Mouse (Mus musculus) heart, postnatal 36 days (tissue): Measurements from ENCODE around the gene Gm17657. TPM values are rescaled to one million over a fixed set of nuclear protein-coding genes. Genes with fewer than 3 reads are reported as not detected.
"Not testable (repeated sequence)": the region's sequence is repeated elsewhere in the genome, so short reads cannot be mapped to it uniquely, and the experiment has no call there.

Source experiments
- DNase-seq, 2 experiments: peaks; one replicate each; pipeline ENCODE4 v3.0.0; 2021 to 2022
- intact Hi-C: fragments of 180-260 bp; cut with DNase I; formaldehyde crosslinking; loops from one replicate; pipeline ENCODE4 v1.15.1; 2025
- total RNA-seq, 2 experiments: library from RNA; stranded (reverse); gene quantifications; 2 replicates each; pipeline ENCODE4 v1.2.3; 2021

The Gm17657 gene
- total RNA-seq, 2 experiments from 2014 or later = not detected

DNA sequence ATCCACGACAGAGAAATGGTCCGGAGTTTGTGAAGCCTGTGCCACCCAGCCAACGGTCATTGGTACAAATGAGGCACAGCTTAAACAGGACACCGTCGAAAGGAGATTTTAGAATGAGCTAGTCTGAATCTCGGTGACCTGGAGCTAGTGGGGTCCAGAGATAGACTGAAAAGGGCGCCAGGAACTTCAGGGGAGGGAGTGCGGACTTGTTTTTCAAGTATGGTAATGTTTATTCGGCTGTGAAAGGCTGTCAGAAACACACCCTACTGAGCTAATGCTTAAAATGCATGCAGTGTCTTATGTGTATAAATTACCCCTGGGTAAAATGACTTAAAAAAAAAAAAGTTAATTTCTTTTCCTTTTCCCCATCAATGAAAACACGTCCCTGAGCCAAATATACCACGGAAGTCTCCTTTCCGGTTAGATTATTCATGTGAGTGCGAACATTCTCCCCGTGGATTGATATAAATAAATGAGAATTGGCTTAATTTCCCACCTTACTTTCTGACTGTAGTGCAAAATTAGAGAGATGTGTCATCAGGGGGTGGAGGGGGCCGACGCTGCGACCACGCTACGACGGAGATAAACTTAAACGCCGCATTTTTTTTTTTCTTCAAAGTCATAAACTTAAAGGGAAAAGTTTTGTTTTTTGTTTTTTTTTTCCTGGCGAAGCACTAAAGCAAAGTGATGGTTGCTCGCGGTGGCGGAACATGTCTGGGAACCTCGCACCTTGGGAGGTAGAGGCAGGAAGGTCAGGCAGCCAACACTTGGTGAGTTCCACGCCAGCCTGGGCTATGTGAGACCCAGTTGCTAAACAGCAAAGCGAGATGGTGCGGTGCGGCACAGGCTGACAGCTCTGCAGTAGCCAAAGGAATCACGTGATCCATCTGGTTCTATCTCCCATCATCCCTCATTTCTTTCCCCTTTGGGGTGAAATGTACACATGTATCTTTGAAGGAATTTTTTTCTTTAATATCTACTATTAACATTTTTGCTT, 46.5 kb downstream of the Gm17657 start:
- intact Hi-C loops = no loop called here
- no peak for DNase-seq

DNA sequence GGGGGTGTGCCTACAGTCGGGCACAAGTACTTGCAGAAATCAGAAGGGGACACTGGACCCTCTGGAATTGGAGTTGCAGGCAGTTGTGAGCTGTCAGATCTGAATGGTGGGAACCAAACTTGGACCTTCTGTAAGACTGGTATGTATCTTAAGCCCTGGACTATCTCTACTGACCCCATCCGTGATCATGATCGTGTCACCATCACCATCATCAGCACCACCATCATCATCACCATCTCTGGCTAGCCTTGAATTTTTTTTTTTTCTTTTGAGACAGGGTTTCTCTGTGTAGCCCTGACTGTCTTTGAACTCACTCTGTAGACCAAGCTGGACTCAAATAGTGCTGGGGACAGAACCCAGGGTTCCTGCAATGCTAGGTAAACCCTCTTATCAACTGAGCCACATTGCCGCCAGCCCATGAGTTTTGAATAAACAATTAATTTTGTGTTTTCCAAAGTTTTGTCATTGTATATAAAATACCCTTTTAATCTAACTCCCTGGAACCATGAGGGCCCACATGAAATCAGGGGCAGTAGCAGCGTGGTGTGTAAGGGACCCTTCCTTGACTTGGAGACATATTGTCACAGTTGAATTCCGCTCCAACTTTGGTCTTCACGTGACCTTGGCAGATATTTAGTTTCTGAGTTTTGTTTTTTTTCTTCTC, 47.3 kb downstream of the Gm17657 start:
- no peak for DNase-seq
- intact Hi-C loops = no loop called here

DNA sequence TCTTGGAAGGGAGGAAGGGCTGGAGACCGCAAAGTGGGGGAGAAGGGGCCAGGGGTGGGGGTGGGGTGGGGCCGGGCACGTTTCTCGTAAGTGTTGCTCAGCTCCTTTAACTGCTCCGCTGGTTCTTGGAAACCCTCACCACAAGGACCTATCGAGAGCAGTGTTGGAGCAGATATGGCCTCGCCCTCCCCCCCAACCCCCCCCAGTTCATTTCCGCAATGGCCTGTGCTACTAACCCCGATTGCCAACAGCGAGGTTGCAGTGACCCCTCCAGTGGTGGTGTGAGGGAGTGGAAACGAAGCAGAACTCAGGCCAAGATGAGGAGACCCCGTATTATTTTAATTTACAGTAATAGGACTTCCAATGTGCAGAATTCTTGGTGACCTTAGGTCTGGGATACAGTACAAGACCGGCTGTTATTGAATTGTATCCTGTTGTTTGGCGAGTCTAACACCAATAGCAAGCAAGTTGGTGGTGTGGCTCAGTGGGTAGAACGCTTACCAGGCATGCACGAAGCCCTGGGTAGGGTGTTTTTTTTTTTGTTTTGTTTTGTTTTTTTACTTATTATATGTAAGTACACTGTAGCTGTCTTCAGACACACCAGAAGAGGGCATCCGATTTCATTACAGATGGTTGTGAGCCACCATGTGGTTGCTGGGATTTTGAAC, 48.5 kb downstream of the Gm17657 start:
- no peak for DNase-seq
- intact Hi-C loops = no loop called here

DNA sequence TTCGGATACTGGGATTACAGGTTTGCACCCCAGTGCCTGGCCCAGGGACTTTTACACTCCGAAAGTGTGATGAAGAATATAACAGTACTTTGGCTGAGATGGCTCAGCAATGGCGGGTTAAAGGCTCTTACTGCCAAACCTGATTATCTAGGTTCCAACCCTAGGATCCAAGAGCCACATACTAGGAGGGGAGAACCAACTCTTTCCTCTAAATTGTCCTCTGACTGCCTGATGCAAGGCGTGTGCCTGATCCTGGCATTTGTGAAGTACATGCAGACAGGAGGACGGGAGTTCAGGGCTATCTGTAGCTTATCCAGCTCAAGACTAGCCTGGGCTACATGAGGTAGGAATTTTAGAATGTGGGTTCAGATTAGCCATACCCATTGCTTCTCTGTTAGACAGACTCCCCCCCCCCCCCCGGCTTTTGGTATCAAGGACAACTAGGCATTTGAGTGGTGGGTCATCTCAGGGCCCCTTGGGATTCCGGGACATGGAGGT, 49.1 kb downstream of the Gm17657 start:
- DNase-seq = no peak
- intact Hi-C loops = no loop called here

DNA sequence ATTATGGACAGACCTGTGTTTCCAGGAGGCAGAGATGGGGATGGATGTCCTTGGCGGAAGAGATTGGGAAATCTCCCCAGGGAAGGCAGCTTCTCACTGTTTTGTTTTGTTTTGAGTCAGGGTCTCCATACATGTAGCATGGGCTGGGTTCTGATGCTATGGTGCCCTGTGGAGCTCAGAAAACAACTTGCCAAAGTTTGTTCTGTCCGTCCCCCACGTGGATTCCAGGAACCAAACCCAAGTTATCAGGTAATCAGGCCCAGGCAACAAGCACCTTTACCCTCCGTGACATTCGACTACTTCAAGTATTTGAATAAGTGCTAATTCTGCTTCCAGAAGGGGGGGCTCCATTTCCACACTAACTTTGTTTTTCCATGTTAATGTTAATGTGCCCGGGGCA, 49.9 kb downstream of the Gm17657 start:
- no peak for DNase-seq
- intact Hi-C loops = no loop called here

DNA sequence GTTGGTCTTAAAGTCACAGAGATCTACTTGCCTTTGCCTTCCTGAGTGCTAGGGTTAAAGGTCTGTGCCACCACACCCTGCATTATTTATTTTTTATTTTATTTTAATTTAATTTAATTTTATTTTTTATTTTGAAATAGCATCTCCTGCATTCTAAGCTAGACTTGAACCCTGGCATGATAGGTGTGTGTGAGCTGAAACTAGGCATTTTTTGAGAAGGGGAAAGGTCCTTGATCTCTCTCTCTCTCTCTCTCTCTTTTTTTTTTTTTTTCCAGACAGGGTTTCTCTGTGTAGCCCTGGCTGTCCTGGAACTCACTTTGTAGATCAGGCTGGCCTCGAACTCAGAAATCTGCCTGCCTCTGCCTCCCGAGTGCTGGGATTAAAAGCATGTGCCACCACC, 50.5 kb downstream of the Gm17657 start:
- DNase-seq = not testable (repeated sequence)

DNA sequence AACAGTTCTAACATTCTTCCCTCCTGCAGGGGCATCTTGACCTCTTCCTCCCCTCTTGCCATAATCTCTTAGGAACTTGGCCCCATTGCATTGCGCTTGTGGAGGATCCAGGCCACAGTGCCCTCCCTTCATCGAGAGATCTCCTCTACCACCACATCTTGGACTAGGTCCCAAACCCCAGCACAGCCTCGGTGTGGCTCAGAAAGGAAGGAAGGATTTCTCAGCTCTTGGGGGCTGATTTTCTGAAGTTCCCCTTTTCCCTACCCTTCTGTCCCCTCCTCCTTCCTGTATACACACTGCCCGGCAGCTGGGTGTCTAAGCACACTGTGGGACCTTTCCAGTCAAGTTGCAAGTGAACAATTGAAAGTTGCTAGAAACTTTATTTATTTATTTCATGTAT, 51.4 kb downstream of the Gm17657 start:
- intact Hi-C loops = no loop called here
- DNase-seq = no peak

More for the DNA sequence above, 50.5 kb downstream of the Gm17657 start:
- intact Hi-C loops = not testable (repeated sequence)

DNA sequence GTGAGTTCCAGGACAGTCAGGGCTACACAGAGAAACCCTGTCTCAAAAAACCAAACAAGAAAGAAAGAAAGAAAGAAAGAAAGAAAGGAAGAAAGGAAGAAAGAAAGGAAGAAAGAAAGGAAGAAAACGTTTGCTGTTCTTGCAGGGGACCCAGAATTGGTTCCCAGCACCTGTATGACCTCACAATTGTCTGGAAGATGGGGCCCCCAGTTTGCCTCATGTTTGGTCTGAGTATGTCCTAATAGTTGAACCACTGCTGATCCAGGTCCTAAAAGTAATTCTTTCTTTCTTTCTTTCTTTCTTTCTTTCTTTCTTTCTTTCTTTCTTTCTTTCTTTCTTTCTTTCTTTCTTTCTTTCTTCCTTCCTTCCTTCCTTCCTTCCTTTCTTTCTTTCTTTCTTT, 52.0 kb downstream of the Gm17657 start:
- DNase-seq, intact Hi-C loops: not testable (repeated sequence)

DNA sequence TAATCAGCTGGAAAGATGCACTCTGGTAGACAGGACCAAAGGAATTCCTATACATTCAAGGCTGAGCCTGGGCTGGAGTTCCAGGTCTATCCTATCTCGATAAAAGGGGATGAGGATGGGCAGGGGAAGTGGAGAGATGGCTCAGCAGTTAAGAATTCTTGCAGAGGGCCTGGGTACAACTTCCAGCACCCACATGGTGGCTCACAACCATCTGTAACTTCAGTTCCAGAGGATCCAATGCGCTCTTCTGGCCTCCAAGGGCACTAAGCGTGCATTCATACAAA, 52.4 kb downstream of the Gm17657 start:
- intact Hi-C loops = no loop called here
- no peak for DNase-seq

DNA sequence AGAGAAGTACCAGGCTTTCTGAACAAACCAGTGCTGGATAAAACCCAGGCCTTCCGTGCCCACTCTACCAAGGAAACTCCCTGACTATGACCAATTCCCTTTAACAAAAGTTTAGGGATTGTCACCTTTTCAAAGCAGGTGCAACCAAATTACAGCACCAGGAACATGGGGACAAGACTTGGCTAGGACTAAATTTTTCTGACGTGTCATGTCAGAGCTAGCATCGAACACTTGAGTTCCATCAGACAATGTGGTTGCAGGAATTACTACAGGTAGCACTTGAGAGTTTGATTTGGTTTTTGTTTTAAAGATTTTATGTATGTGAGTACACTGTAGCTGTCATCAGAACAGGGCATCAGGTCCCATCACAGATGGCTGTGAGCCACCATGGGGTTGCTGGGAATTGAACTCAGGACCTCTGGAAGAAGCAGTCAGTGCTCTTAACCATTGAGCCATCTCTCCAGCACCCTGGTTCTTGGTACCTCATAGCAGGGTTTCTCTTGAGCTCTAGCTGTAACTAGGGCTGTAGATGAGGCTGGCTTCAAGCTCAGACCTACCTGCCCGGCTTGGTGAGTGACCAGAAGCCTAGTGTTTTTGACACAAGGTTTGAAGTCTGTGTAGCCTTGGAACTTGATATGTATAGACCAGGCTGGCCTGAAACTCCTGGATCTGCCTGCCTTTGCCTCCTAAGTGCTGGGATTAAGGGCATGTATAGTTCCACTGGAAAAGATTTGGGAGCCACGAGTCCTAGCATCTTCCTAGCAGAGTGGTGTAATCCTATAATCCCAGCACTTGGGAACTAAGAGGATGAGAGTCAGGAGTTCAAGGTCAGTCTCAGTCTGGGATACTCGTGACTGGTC, 53.0 kb downstream of the Gm17657 start:
- intact Hi-C loops = no loop called here
- DNase-seq = no peak

DNA sequence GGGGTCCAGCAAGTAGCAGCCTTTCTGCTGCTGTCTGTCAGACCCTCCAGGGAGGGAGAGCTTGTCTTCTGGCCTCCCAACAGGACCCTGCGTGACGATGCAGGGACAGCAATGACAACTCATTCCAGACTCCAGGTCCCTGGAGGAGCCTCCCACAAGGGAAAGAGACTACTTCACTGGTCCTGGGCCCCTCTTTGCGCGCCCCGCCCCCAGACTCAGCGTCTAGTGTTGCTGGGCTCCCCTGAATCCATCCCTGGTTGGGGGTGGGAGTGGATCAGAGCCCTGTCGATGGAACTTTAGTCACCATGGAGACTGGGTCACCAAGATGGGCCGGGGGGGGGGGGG, 54.7 kb downstream of the Gm17657 start:
- intact Hi-C loops = loop anchor here (5.0 kb wide), 1 partner anchor 227 kb away; the partner anchor contains the start of gene BC004004
- DNase-seq = no peak

DNA sequence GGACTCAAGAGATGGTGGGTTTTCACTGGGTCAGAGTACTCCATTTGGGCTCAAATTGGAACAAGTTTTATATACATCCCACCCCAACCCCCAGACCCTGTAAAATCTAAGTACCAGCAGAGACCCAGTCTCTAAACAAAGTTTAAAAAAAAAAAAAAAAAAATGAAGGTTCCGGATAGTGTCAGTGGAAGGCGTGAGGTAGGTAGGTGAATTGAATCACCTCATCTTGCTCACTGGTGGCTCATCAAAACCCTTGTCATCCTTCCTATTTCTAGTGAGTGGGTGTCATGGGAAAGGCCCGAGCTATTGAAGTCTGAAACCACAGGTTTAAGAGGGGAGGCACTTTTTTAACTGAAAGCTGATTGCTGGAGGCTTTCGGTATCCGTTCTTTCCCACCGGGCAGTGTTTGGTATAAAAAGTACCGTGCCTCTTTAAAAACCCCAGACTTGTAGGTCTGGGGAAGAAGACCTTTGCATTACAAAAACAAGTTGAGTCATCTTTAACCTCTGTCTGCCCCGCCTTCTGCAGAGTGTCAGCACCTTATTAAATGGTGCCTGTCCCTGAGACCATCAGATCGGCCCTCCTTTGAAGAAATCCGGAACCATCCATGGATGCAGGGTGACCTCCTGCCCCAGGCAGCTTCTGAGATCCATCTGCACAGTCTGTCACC, 55.2 kb downstream of the Gm17657 start:
- intact Hi-C loops = loop anchor here (5.0 kb wide), 1 partner anchor 227 kb away; the partner anchor contains the start of gene BC004004

DNA sequence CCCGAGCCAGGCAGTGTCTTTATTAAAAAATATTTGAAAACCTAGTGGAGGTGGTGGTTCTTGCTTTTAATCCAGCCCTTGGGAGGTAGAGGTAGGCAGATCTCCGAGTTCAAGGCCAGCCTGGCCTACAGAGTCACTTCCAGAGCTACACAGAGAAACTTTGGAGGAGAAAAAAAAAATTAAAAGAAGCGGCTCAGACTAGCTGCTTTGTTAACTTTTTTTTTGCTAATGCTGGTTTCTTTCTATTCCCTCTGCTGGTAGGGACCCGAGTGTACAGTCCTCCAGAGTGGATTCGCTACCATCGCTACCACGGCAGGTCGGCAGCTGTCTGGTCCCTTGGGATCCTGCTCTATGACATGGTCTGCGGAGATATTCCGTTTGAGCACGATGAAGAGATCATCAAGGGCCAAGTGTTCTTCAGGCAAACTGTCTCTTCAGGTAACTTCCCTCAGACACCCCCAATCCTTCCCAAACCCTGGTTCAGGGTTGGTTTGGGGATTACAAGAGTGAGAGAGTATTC, 55.9 kb downstream of the Gm17657 start:
- no peak for DNase-seq
- intact Hi-C loops = loop anchor here (2.0 to 5.0 kb wide), 2 partner anchors 57 to 226 kb away; partner anchors contain the start of gene BC004004

More for the DNA sequence above, 55.2 kb downstream of the Gm17657 start:
- no peak for DNase-seq

DNA sequence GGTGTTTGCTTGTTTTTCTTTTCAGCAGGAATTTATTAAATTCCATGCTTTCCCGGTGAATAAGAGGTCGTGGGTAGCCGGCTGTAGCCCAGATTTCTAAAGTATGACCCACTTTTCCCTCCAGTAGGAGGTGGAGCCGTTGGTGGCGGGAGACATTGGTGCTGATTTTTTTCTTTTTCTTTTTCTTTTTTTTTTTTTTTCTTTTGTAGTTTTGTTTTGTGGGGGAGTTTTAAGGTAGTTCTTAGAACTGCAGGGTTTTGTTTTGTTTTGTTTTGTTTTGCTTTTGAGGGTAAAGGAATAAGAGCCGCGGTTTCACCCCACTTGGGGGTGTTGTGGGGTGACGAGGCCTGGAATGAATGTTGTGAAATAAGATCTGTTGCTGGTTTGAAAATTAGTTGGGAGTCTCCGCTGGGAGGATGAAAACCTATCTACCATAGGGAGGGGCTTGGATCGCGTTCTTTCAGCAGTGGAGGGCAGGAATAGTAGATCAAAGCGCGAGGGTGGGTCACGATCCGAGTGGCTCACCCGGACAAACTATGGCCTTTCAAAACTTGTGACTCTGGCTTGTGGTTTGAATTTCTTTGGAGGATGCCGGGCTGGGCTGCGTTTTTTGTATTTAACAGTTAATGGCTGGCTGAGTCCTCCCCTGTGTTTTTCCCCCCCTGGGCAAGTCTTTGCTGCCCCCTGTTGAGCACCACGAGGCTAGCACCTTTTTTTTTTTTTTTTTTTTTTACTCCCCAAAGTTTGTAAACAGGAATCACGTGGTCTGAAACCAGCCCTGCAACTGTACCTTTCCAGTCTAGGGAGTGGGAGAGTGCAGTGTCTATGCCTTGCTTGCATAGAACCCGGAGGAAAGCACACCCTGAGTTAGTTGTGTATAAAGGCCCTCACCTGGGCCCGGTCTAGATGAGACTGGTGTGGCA, 56.9 kb downstream of the Gm17657 start:
- intact Hi-C loops = loop anchor here (1.0 to 5.0 kb wide), 4 partner anchors 22 to 225 kb away; partner anchors contain the start of gene BC004004
- DNase-seq = peak; percentile 69 to 85

DNA sequence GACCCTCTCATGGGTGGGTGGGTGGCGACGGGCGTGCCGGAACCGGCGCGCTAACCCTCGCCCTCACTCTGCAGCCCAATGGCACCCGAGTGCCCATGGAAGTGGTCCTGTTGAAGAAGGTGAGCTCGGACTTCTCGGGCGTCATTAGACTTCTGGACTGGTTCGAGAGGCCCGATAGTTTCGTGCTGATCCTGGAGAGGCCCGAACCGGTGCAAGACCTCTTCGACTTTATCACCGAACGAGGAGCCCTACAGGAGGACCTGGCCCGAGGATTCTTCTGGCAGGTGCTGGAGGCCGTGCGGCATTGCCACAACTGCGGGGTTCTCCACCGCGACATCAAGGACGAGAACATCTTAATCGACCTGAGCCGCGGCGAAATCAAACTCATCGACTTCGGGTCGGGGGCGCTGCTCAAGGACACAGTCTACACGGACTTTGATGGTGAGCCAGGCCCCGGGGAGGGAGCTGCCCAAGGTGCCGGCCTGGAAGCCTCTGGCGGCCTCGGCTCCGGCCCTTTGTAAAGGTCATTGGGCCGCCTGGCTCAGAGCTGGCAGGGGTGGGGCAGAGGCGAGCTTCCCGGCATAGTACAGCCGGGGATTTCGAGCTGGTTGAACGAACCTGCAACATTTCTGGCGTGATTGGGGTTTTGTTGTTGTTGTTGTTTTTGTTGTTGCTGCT, 57.7 kb downstream of the Gm17657 start:
- peak; percentile 71 to 80 for DNase-seq
- intact Hi-C loops = loop anchor here (1.0 to 5.0 kb wide), 6 partner anchors 23 to 224 kb away; partner anchors contain the start of gene BC004004

DNA sequence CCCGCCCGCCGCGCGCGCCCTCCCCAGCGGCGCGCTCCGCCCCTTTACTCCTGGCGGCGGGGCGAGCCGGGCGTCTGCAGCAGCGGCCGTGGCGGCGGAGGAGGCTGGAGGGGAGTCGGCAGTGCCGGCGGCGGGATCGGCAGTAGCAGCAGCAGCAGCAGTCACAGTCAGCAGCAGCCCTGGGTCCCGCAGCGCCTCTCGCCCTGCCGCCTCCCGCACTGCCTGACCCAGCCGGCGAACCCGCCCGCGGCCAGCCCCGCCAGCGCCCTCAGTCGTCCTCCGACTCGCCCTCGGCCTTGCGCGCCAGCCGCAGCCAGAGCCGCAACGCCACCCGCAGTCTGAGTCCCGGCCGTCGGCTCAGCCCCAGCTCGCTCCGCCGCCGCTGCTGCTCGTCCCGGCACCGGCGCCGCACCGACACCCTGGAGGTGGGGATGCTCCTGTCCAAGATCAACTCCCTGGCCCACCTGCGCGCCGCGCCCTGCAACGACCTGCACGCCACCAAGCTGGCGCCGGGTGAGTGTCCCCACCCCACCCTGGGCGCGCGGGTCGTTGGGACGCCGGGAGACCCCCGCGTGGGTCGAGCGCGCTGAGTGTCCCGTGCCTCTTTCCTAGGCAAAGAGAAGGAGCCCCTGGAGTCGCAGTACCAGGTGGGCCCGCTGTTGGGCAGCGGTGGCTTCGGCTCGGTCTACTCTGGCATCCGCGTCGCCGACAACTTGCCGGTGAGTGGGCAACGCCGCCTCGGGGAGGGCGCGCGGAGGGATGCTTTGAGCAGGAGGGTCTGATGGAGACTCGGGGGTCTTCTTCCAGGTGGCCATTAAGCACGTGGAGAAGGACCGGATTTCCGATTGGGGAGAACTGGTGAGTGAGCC, 58.5 kb downstream of the Gm17657 start, which contains the start of gene Pim1:
Gene Pim1 (plus strand): TSS at position 41 of the 869 bp plus-strand sequence.
- intact Hi-C loops = loop anchor here (2.0 to 5.0 kb wide), 3 partner anchors 32 to 224 kb away; partner anchors contain the start of gene BC004004
- no peak for DNase-seq
